Mouse (Mus musculus) c-Kit-positive CD71-positive TER-119-positive erythroid progenitor cells, embryonic 14.5 days (primary cell): ENCODE measurements around the gene Kcnma1.

Experiments
- DNase-seq: peaks from one replicate; pipeline ENCODE4 v3.0.0-alpha.2; 2013; ENCODE audit warnings: low spot score

Kcnma1 gene

GRCm38 (mm10) chr14:23435861-23436260, 578.4 kb downstream of the Kcnma1 start:
- no peak for DNase-seq

DNA sequence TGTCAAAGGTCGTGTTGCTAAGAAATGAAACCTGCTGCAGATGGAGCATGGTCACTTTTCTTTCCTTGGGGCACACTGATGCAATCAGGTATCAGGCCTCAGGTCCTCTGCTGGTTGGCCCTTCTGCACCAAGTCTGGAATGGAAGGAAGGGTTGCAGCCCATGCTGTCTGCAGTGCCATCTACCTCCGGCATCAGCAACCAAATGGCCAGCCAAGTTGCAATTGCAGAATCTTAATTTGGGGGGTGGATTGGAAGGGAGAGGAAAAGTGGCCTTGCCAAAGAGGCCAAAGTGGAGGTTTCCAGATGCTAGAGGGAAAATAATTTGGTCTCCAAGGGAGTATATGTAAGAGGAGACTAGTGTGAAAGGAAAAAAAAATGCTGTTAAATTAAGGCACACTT, 584.3 kb downstream of the Kcnma1 start:
- DNase-seq, result no peak

DNA sequence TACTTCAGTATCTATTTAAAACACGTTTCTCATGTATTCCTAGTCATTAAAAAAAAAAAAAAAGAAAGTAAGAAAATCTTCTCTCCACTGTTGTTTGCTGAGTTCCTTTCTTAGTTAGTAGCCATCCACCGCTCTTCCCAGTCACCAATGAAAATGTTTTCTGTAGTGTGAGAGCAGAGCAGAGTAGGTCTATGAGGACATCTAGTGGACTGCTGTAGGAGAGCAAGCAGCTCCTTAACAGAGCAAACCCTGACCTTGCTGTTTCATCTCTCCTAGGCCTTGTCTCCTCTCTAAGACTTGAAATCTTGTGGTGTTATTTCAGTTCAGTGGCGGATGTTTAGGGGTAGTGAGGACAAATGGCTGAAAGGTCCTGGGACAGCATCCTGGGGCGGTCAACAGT, 585.2 kb downstream of the Kcnma1 start:
- DNase-seq, result no peak

DNA sequence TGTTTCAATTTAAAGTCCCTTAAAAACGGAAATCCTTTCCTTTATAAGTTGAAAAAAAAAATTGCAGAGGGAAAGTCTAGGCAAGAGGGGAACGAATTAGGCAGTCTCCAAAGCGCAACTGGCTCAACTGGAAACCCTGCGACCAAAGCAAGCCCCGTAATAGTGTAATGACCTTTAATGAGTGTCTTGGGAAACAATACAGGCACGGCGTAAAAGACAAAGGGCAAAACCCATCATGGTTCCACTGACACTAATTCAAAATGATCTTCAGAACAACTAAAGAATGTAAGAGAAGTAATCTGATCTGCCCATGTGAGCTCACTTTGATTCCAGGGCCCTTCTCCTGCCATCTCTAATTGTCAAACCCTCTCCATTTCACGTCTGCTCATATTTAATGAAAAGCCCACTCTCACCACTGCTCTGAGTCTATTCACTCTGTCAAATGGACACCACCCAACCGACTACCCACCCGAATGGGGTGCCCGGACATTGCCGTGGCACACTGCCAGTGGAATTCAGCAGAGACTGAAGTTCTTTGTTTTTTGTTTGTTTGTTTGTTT, 591.7 kb downstream of the Kcnma1 start:
- DNase-seq, result no peak

DNA sequence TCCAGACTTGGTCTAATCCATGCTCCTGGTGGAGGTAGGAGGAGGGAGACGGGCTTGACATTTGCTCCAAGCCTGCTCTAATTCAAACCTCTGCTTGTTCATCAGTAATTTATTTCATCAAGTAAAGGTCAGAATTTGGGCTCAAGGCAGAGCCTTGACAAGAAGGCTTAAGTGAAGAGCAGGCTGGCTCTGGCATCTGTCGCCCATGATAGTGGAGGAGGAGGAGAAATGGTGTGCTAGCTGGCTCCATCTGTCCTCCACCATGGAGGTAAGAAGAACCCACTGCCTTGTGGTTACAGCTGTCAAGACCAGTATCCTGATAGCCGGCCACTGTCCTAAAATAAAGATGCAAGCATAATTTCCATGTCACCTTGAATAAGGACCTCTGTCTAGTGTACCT, 595.3 kb downstream of the Kcnma1 start:
- no peak for DNase-seq

DNA sequence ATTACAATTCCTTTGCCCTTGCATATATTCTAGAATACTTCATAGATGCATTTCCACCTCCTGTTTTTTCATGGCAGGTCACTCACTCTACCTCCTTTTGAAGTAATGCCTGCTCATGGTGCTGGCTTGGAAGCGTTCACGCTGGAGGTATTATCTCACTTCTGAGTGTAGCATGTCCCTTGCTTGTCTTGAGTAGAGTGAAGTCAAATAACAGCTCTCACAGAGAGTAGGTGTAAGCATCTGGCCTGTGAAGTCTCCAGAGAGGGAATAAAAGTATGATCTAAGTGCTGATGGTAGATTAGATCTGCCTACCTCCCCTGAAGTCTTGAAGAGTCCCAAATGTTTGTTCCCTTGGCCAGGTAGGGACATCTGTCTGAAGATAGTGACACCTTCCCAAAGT, 607.2 kb downstream of the Kcnma1 start:
- no peak for DNase-seq

GRCm38 (mm10) chr14:23400777-23401469, 613.4 kb downstream of the Kcnma1 start:
- peak; percentile 4 for DNase-seq

DNA sequence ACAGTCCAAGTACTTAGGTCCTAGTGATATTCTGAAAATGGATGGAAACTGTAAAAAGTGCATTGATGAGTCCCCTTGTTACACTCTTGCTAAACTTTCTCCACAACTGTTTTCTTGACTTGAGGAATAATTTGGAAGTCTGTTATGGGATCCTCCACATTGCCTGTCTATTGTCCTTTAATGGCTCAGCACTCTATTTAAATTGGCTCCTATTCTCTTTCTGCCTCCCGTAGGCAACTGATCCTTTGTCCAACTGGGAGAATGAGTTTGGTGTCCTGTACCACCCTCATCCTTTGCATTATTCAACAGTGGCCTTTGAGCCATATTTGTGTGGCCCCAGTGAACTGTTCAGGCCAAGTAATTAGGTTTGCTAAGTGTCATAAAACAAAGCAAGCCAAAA, 616.6 kb downstream of the Kcnma1 start:
- DNase-seq, result no peak

GRCm38 (mm10) chr14:23391566-23391965, 622.7 kb downstream of the Kcnma1 start:
- no peak for DNase-seq

DNA sequence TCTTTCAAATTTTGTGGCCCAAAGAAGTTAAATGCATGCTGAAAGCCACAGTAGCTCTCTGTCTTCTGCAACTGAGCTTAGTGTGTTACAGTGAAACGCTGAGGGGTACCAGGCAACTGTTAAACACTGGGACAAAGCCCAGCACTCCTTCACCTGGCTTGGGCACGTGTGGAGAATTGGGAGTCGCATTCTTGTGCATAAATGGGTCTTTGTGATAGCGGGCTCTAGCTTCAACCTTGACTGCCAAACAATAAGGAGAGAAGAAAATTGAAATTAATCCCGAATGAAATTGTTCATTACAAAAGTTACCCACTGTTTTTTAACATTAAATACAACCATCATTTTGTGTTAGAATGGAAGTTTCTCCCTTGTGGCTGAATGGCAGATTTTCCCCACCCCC, 623.5 kb downstream of the Kcnma1 start:
- DNase-seq, result no peak

- no peak for DNase-seq
Observed at GRCm38 (mm10) chr14:23390161-23390560, 624.1 kb downstream of the Kcnma1 start.

DNA sequence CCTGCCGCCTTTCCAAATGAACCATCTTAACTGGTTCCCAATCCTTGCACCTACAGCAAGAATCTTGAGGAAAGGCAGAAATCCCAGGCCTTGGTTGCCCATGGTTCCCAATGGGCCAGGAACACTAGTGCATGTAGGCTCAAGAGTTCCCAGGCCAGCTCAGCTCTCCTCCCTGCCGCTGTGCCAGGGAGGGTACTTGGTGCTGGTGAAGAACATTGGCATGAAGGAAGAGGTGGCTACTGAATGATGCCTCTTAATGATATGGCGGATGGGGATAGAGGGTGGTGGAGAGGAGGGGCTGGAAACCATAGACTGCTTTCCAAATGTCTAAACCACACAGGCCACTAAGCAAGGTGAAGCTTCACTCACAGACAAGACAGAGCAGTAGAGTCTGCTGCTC, 627.5 kb downstream of the Kcnma1 start:
- no peak for DNase-seq

DNA sequence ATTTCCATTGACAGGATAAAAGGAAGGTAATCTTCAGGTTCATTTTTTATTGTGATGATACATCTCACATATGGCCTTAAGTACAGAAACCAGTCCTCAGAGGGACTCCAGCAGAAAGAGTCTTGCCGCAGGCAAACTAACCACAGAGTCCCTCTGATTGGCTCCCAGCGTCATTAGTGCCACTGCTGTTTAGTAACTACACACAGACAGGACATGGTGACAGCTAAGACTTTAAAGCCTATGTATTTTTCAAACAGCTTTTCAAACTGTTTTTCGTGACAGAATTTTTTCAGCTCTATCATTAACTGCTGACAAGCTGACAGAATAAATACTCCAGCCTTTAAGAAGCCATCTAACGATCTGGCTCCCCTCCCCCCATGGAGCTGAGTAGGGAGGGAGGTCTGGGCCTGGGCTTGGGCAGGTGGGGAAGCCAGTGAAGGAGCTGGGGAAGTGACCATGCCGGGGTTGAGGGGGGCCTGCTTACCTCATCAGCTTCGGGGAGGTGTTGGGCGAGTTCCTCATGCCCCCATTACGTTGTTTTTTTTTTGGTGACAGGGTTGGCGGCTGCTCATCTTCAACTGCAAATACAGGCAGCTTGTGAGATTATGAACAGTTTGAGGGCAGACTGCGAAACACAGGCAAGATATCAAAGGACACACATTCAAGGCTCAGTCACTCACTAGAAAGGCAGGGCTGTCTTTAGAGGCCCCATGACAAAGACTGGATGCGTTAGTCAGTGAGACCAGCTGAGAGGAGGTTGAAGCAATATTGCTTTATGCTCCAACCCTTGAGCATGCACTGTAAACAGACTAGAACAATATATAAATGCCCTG, 628.3 kb downstream of the Kcnma1 start:
- DNase-seq, result no peak

DNA sequence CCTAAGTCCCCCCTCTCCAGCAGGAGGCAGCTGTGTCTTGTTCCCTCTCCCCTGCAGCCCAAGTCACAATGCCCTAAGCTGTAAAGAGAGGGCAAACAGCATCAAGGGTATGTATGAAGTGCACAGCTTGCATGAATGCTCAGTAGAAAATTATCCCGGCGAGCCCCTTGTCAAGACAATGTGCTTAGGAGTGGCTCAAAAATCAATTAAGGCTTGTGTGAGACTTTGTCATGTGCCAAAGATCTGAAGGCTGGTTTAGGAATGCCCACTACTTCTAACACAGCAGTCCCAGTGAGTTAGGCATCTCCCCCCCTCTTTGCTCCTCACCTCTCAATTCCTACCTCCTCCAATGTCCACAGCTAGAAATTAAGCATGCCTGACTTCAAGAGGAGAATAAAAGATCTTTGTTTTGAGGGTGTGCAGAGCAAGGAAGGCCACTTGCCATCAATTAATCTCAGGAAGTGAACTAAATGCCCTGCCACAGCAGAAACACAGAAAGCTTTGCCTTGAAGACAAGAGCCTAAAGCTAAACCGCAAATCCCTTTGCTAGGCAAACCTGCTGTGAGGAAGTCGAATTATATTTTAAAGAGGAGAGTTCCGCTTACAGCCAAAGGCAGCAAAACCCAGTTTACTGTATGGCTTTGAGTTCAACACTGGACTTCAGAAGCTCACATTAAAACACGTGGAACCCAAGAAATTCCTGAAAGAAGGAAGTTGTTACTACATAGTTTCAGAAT, 635.8 kb downstream of the Kcnma1 start:
- no peak for DNase-seq

GRCm38 (mm10) chr14:23372021-23372420, 642.3 kb downstream of the Kcnma1 start:
- no peak for DNase-seq

DNA sequence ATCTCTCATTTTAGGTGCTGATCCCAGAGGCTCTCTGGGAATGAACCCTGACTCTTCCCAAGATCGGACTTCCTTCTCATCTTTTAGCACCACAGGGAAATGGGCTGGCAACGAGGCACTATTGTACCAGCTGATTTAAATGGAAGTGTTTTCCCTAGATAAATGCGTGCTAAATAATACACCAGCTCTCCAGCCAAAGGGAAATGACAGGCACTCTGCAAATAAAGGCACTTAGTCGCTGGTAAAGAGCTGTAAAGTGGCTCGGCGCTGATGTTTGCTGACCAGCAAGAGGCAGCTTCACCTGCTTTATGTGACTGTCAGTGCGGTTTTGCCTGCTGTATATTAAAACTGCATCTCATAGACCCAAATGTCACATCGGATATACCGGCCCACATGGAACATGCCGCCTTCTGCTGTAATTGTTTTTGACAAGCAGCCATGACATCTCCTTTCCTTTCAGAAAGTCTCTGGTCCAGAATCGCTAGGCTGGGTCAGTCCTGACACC, 653.7 kb downstream of the Kcnma1 start:
- no peak for DNase-seq

- no peak for DNase-seq
Observed at GRCm38 (mm10) chr14:23358776-23359175, 655.5 kb downstream of the Kcnma1 start.

GRCm38 (mm10) chr14:23357529-23358278, 656.6 kb downstream of the Kcnma1 start:
- no peak for DNase-seq

DNA sequence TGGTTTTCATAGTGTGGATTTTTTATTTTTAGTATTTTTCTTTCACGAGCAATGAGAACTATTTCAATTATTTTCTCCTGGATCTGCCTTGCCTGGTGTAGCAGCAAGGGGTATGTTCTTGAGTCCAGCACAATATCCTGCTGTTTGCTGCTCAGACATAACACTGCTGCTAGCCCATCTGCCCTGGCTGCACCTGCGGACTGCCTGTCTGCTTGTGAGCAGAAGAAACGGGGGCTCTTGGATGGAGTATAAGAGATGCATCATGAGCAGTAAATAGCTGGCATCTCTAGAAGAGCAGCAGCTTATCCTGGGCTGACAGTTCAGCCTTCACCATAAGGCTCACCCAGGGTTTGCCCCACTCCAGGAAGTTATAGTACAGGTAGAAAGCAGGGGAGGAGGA, 687.5 kb downstream of the Kcnma1 start:
- no peak for DNase-seq

- no peak for DNase-seq
Observed at GRCm38 (mm10) chr14:23305288-23305687, 709.0 kb downstream of the Kcnma1 start.

DNA sequence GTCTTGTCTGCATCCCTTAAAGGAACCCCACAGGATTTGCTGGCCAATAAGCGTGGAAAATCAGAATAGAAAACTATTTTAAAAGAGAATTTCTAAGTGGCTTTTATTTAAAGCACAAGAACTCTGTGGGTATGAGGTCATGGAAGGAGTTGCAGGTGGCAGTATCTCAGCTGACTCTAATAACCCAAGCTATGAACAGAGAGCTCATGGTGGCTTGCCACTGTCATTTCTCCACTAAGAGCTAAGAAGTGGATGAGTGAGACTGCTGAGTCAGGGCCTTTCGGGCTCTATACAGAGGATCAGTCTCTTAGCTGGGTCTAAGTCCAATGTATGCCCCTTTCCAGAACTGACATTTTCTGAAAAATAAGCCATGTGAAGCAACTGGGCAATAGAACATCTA, 713.8 kb downstream of the Kcnma1 start:
- DNase-seq, result no peak

DNA sequence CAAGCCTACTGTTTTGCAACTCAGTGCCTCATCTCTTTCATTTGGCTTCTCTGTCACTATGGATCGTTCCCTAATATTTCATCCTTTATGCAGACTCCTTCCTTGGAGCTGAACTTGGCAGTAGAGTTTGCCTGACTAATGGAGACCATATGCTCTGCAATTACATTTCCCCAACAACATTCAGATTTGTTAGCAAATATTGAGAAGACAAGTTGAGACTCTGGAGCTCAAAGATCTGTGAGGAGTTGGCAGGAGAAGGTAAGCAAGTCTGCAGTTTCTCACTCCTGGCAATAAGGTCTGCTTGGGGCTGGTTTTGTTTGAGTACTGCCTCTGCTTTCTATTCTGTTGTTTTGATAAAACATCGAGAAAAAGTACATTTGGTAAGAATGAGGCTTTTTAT, 723.7 kb downstream of the Kcnma1 start:
- DNase-seq, result no peak
